Mouse (Mus musculus) heart, embryonic 14.5 days (tissue): ENCODE data around the gene Lcn9. TPM values are rescaled to one million over a fixed set of nuclear protein-coding genes. Genes with fewer than 3 reads are reported as not detected.
A peak's percentile ranks its signal among the peaks of the same experiment; 100 is the strongest.

Experiments used
- ATAC-seq: fragments of 200-750 bp; cut with Nextera tagmentation; 2 replicates; pipeline ENCODE4 v1.8.0; 2017; ENCODE audit warnings: low read depth, moderate TSS enrichment; ENCODE audit not compliant: insufficient number of reproducible peaks, insufficient read depth, low FRiP score
- H3K27ac ChIP-seq, 2 experiments: fragments of 200-500 bp in 1 of 2; fragments of 300-500 bp in 1 of 2; sonication (generic) in 1 of 2; replicated peaks in 1 of 2; 2 replicates each; pipeline ENCODE4 v1.5.1; 2012 to 2014; ENCODE audit warnings: low read depth in 2 of 2, low read length in 2 of 2, control low read depth in 1 of 2, mild to moderate bottlenecking in 1 of 2, mixed read lengths in 1 of 2; ENCODE audit not compliant: control insufficient read depth in 1 of 2, insufficient read depth in 1 of 2
- H3K27me3 ChIP-seq: fragments of 300-500 bp; sonication (generic); 2 replicates; pipeline ENCODE4 v1.6.1; 2014; ENCODE audit warnings: mild to moderate bottlenecking, low read length, control low read depth; ENCODE audit not compliant: control insufficient read depth, insufficient read depth
- H3K36me3 ChIP-seq: fragments of 300-500 bp; sonication (generic); 2 replicates; pipeline ENCODE4 v1.6.1; 2014; ENCODE audit warnings: mild to moderate bottlenecking, control low read depth, low read length, mixed read lengths; ENCODE audit not compliant: control insufficient read depth, insufficient read depth
- H3K4me1 ChIP-seq, 2 experiments: fragments of 200-500 bp in 1 of 2; fragments of 300-500 bp in 1 of 2; sonication (generic) in 1 of 2; 2 replicates each; pipeline ENCODE4 v1.6.1; 2012 to 2014; ENCODE audit warnings: low read length in 2 of 2, control low read depth in 1 of 2, mixed read lengths in 1 of 2; ENCODE audit not compliant: control insufficient read depth in 2 of 2, insufficient read depth in 2 of 2
- H3K4me2 ChIP-seq: fragments of 300-500 bp; sonication (generic); 2 replicates; pipeline ENCODE4 v1.6.1; 2014; ENCODE audit warnings: mild to moderate bottlenecking, low read length
- H3K4me3 ChIP-seq, 2 experiments: fragments of 200-500 bp in 1 of 2; fragments of 300-500 bp in 1 of 2; sonication (generic) in 1 of 2; 2 replicates each; pipeline ENCODE4 v1.5.1; 2012 to 2014; ENCODE audit warnings: low read length in 2 of 2, mild to moderate bottlenecking in 2 of 2, control low read depth in 1 of 2, low read depth in 1 of 2, moderate library complexity in 1 of 2; ENCODE audit not compliant: control insufficient read depth in 1 of 2, insufficient read depth in 1 of 2
- H3K9ac ChIP-seq: fragments of 300-500 bp; sonication (generic); 2 replicates; pipeline ENCODE4 v1.6.1; 2014; ENCODE audit warnings: mild to moderate bottlenecking, low read length
- H3K9me3 ChIP-seq: fragments of 300-500 bp; sonication (generic); 2 replicates; pipeline ENCODE4 v1.6.1; 2016; ENCODE audit warnings: low read length, control low read depth; ENCODE audit not compliant: control insufficient read depth
- WGBS: fragments of 180-500 bp; shearing (Covaris S2); extraction: QIAGEN DNeasy Blood & Tissue Kit; methylation state at CpG from one replicate; pipeline ENCODE4 v1.1.7; 2014; 5-methylcytosine and 5-hydroxymethylcytosine counted together
- polyA plus RNA-seq: library from polyadenylated mRNA; unstranded; fragments of >200 nt; fragmentation: Nextera tagmentation; extraction: Ambion mirVana; gene quantifications from 2 replicates; pipeline ENCODE4 v1.2.1, GENCODE M21; 2014

The Lcn9 gene
- polyA plus RNA-seq, 1 experiment from 2014 or later: not detected

- Histone ChIP-seq H3K27me3 (peaks cover 55% of the 10 kb centered on the region), H3K9ac (no peak overlapping the region), H3K36me3 (no peaks in the 10 kb centered on the region), H3K4me3 (peak overlapping the region in 1 of 2 experiments; percentile 44; a peak in 1 of 4 replicates), H3K27ac (no peak overlapping the region), H3K4me2 (peak overlapping the region; percentile 89), H3K9me3 (no peaks in the 10 kb centered on the region), H3K4me1 (peaks cover 3 to 9% of the 10 kb centered on the region in 2 experiments; a peak in 3 of 4 replicates)
- WGBS: 7% methylated on average over 18 of the region's 18 CpGs
- no peak for ATAC-seq
Observed at GRCm38 (mm10) chr2:25864230-25864629, 41.3 kb downstream of the Lcn9 start.

- Histone ChIP-seq H3K27me3 (peaks cover 55% of the 10 kb centered on the region), H3K4me1 (peaks cover 3 to 9% of the 10 kb centered on the region in 2 experiments; a peak in 3 of 4 replicates), H3K9ac (no peak overlapping the region), H3K9me3 (no peaks in the 10 kb centered on the region), H3K27ac (no peak overlapping the region), H3K4me2 (no peak overlapping the region), H3K36me3 (no peaks in the 10 kb centered on the region), H3K4me3 (no peak overlapping the region)
- ATAC-seq: no peak
- 11% methylated on average over 4 of the region's 4 CpGs for WGBS
Observed at GRCm38 (mm10) chr2:25865412-25865811, 42.5 kb downstream of the Lcn9 start.

GRCm38 (mm10) chr2:25866656-25867055, 43.7 kb downstream of the Lcn9 start:
- no peak for ATAC-seq
- WGBS: 45% methylated on average over 5 of the region's 5 CpGs
- Histone ChIP-seq H3K4me1 (peaks cover 3 to 9% of the 10 kb centered on the region in 2 experiments; a peak in 3 of 4 replicates), H3K9me3 (no peaks in the 10 kb centered on the region), H3K27ac (no peak overlapping the region), H3K36me3 (no peaks in the 10 kb centered on the region), H3K9ac (no peak overlapping the region), H3K4me3 (no peak overlapping the region), H3K4me2 (no peak overlapping the region), H3K27me3 (peaks cover 55% of the 10 kb centered on the region)

Other genes starting within 250 kb of the Lcn9 start
- 1.4 and 1.9 TPM in 2 replicates for gene Mamdc4, start 248.3 kb upstream of the Lcn9 start, polyA plus RNA-seq
- gene Phpt1, start 247.9 kb upstream of the Lcn9 start, polyA plus RNA-seq: 240 and 250 TPM in 2 replicates
- gene Ajm1, start 241.4 kb upstream of the Lcn9 start, polyA plus RNA-seq: not detected in 2 replicates
- gene Rabl6, start 214.6 kb upstream of the Lcn9 start, polyA plus RNA-seq: 41.9 and 42.1 TPM in 2 replicates
- gene Ccdc183, start 205.5 kb upstream of the Lcn9 start, polyA plus RNA-seq: 0.07 and 0.27 TPM in 2 replicates
- 22.8 and 28.2 TPM in 2 replicates for gene Tmem141, start 201.1 kb upstream of the Lcn9 start, polyA plus RNA-seq
- gene Fcna, start 195.1 kb upstream of the Lcn9 start, polyA plus RNA-seq: 1.8 and 3.2 TPM in 2 replicates
- gene Lcn8, start 170.0 kb upstream of the Lcn9 start, polyA plus RNA-seq: not detected in 2 replicates
- not detected in 2 replicates for gene Lcn5, start 165.2 kb upstream of the Lcn9 start, polyA plus RNA-seq
- not detected in 2 replicates for gene Lcn6, start 146.4 kb upstream of the Lcn9 start, polyA plus RNA-seq
- not detected in 2 replicates for gene Lcn10, start 140.4 kb upstream of the Lcn9 start, polyA plus RNA-seq
- not detected in 2 replicates for gene Obp2a, start 123.1 kb upstream of the Lcn9 start, polyA plus RNA-seq
- gene Bmyc, start 116.4 kb upstream of the Lcn9 start, polyA plus RNA-seq: 36.7 and 44.1 TPM in 2 replicates
- not detected in 2 replicates for gene Obp2b, start 86.1 kb upstream of the Lcn9 start, polyA plus RNA-seq
- not detected in 2 replicates for gene Lcn3, start 57.6 kb upstream of the Lcn9 start, polyA plus RNA-seq
- gene Lcn11, start 46.1 kb upstream of the Lcn9 start, polyA plus RNA-seq: not detected in 2 replicates
- not detected in 2 replicates for gene Gm13539, start 40.9 kb upstream of the Lcn9 start, polyA plus RNA-seq
- not detected in 2 replicates for gene Glt6d1, start 7.3 kb upstream of the Lcn9 start, polyA plus RNA-seq
- not detected in 2 replicates for gene Sohlh1, start 24.1 kb downstream of the Lcn9 start, polyA plus RNA-seq
- gene Kcnt1, start 40.6 kb downstream of the Lcn9 start, polyA plus RNA-seq: 0.23 TPM in 1 of 2 replicates, not detected in the other
- 15.5 and 18.6 TPM in 2 replicates for gene Camsap1, start 160.1 kb downstream of the Lcn9 start, polyA plus RNA-seq
- 113 and 114 TPM in 2 replicates for gene Ubac1, start 198.6 kb downstream of the Lcn9 start, polyA plus RNA-seq